Mouse (Mus musculus) liver, embryonic 11.5 days (tissue): ENCODE data around the gene Lzts3. TPM values are rescaled to one million over a fixed set of nuclear protein-coding genes. Genes with fewer than 3 reads are reported as not detected.
A peak's percentile ranks its signal among the peaks of the same experiment; 100 is the strongest.

Experiments
- ATAC-seq: fragments of 200-750 bp; cut with Nextera tagmentation; replicated peaks from 2 replicates; pipeline ENCODE4 v1.8.0; 2017; ENCODE audit warnings: moderate number of reproducible peaks, mild to moderate bottlenecking, moderate TSS enrichment, moderate library complexity; ENCODE audit not compliant: low FRiP score
- DNase-seq: peaks from one replicate; pipeline ENCODE4 v3.0.0-alpha.2; 2017; ENCODE audit warnings: low spot score
- H3K27ac ChIP-seq: fragments of 300-500 bp; sonication (generic); 2 replicates; pipeline ENCODE4 v1.5.1; 2014; ENCODE audit warnings: mild to moderate bottlenecking, low read depth, low read length, control low read depth
- H3K27me3 ChIP-seq: fragments of 300-500 bp; sonication (generic); replicated peaks from 2 replicates; pipeline ENCODE4 v1.6.1; 2014; ENCODE audit warnings: low read length, mixed read lengths; ENCODE audit not compliant: control insufficient read depth, insufficient read depth
- H3K36me3 ChIP-seq: fragments of 300-500 bp; sonication (generic); 2 replicates; pipeline ENCODE4 v1.6.1; 2014; ENCODE audit warnings: mild to moderate bottlenecking, low read length, moderate library complexity, mixed read lengths; ENCODE audit not compliant: control insufficient read depth, insufficient read depth
- H3K4me1 ChIP-seq: fragments of 300-500 bp; sonication (generic); replicated peaks from 2 replicates; pipeline ENCODE4 v1.6.1; 2014; ENCODE audit warnings: low read length, mixed read lengths; ENCODE audit not compliant: control insufficient read depth, insufficient read depth
- H3K4me2 ChIP-seq: fragments of 300-500 bp; sonication (generic); 2 replicates; pipeline ENCODE4 v1.6.1; 2014; ENCODE audit warnings: mild to moderate bottlenecking, control low read depth, moderate library complexity
- H3K4me3 ChIP-seq: fragments of 300-500 bp; sonication (generic); 2 replicates; pipeline ENCODE4 v1.5.1; 2014; ENCODE audit warnings: low read depth, low read length, control low read depth
- H3K9ac ChIP-seq: fragments of 300-500 bp; sonication (generic); 2 replicates; pipeline ENCODE4 v1.6.1; 2014; ENCODE audit warnings: low read depth, low read length, control low read depth
- H3K9me3 ChIP-seq: fragments of 300-500 bp; sonication (generic); 2 replicates; pipeline ENCODE4 v1.6.1; 2016; ENCODE audit warnings: low read length, inconsistent platforms, mixed read lengths; ENCODE audit not compliant: control insufficient read depth
- WGBS: fragments of 180-500 bp; shearing (Covaris S2); extraction: QIAGEN DNeasy Blood & Tissue Kit; methylation state at CpG from one replicate; pipeline ENCODE4 v1.1.7; 2014; 5-methylcytosine and 5-hydroxymethylcytosine counted together
- polyA plus RNA-seq: library from polyadenylated mRNA; unstranded; fragments of >200 nt; fragmentation: Nextera tagmentation; extraction: Ambion mirVana; gene quantifications from 2 replicates; pipeline ENCODE4 v1.2.1, GENCODE M21; 2014

Lzts3 gene
- polyA plus RNA-seq, 1 experiment from 2014 or later: 0.36 TPM

GRCm38 (mm10) chr2:130664102-130664701 lies 21.6 kb upstream of the Lzts3 start, which contains the start of gene Ddrgk1:
Gene Ddrgk1 (minus strand): TSS chr2:130664659.
- Histone ChIP-seq H3K4me2 (peak within 1 kb of the TSS; percentile 95), H3K27me3 (no peaks in the 10 kb centered on the region), H3K36me3 (peaks cover 18% of the 10 kb centered on the region), H3K9ac (peak within 1 kb of the TSS; percentile 87), H3K9me3 (no peaks in the 10 kb centered on the region), H3K4me3 (peak within 1 kb of the TSS; percentile 56), H3K27ac (peak within 1 kb of the TSS; percentile 94), H3K4me1 (peaks cover 22% of the 10 kb centered on the region)
- DNase-seq (peak; percentile 93), ATAC-seq (peak; percentile 92)
- under 1% methylated on average over 40 of the region's 40 CpGs for WGBS

- peaks cover 16% of the 10 kb centered on the region for H3K4me1 ChIP-seq
- no peak for ATAC-seq
- H3K36me3 ChIP-seq: peaks cover 22% of the 10 kb centered on the region
- peak overlapping the region; percentile 56 for H3K4me3 ChIP-seq
- H3K27me3 ChIP-seq: no peaks in the 10 kb centered on the region
- H3K9me3 ChIP-seq: no peaks in the 10 kb centered on the region
- DNase-seq: no peak
- peak overlapping the region; percentile 87 for H3K9ac ChIP-seq
- peak overlapping the region; percentile 94 for H3K27ac ChIP-seq
- H3K4me2 ChIP-seq: peak overlapping the region; percentile 95
- 87% methylated on average over 11 of the region's 11 CpGs for WGBS
These were observed 20.7 kb upstream of the Lzts3 start for GRCm38 (mm10) chr2:130663342-130663741.

- WGBS: 94% methylated on average over 10 of the region's 10 CpGs
- H3K27me3 ChIP-seq: no peaks in the 10 kb centered on the region
- DNase-seq (no peak), ATAC-seq (no peak)
- H3K4me2 ChIP-seq: no peak overlapping the region
- H3K9me3 ChIP-seq: no peaks in the 10 kb centered on the region
- peaks cover 21% of the 10 kb centered on the region for H3K4me1 ChIP-seq
- peaks cover 28% of the 10 kb centered on the region for H3K36me3 ChIP-seq
- no peak overlapping the region for H3K9ac ChIP-seq
- no peak overlapping the region for H3K4me3 ChIP-seq
- no peak overlapping the region for H3K27ac ChIP-seq
These were observed 15.9 kb upstream of the Lzts3 start for GRCm38 (mm10) chr2:130658530-130658929.

GRCm38 (mm10) chr2:130657541-130657940 lies 14.9 kb upstream of the Lzts3 start:
- Histone ChIP-seq H3K4me1 (peaks cover 18% of the 10 kb centered on the region), H3K9ac (no peak overlapping the region), H3K27me3 (no peaks in the 10 kb centered on the region), H3K4me2 (no peak overlapping the region), H3K9me3 (no peaks in the 10 kb centered on the region), H3K4me3 (no peak overlapping the region), H3K36me3 (peaks cover 26% of the 10 kb centered on the region), H3K27ac (no peak overlapping the region)
- WGBS: 90% methylated on average over 6 of the region's 6 CpGs
- ATAC-seq: no peak
- DNase-seq: no peak

GRCm38 (mm10) chr2:130656536-130656935 lies 13.9 kb upstream of the Lzts3 start:
- H3K36me3 ChIP-seq: peaks cover 18% of the 10 kb centered on the region
- ATAC-seq: no peak
- no peak for DNase-seq
- H3K4me3 ChIP-seq: no peak overlapping the region
- H3K27ac ChIP-seq: peak overlapping the region; percentile 90
- 0 out of 2 replicates have a peak overlapping the region, but pooled peaks have one; percentile 44 for H3K9ac ChIP-seq
- H3K4me1 ChIP-seq: peaks cover 18% of the 10 kb centered on the region
- H3K4me2 ChIP-seq: no peak overlapping the region
- H3K9me3 ChIP-seq: no peaks in the 10 kb centered on the region
- H3K27me3 ChIP-seq: no peaks in the 10 kb centered on the region
- WGBS: 92% methylated on average over 9 of the region's 9 CpGs

GRCm38 (mm10) chr2:130655660-130656339 lies 13.2 kb upstream of the Lzts3 start:
- peak; percentile 87 for ATAC-seq
- H3K4me1 ChIP-seq: peaks cover 18% of the 10 kb centered on the region
- H3K36me3 ChIP-seq: peaks cover 16% of the 10 kb centered on the region; the same call in 1 of the 2 replicates
- peak overlapping the region; percentile 44 for H3K9ac ChIP-seq
- no peaks in the 10 kb centered on the region for H3K27me3 ChIP-seq
- no peaks in the 10 kb centered on the region for H3K9me3 ChIP-seq
- DNase-seq: no peak
- H3K4me2 ChIP-seq: peak overlapping the region; percentile 39; the same call in 1 of the 2 replicates
- H3K4me3 ChIP-seq: no peak overlapping the region
- H3K27ac ChIP-seq: peak overlapping the region; percentile 90
- WGBS: 63% methylated on average over 6 of the region's 6 CpGs

- Histone ChIP-seq H3K4me2 (0 out of 2 replicates have a peak overlapping the region, but pooled peaks have one; percentile 1), H3K27ac (no peak overlapping the region), H3K36me3 (peaks cover 8% of the 10 kb centered on the region; the same call in 1 of the 2 replicates), H3K4me3 (no peak overlapping the region), H3K9me3 (no peaks in the 10 kb centered on the region), H3K4me1 (peaks cover 18% of the 10 kb centered on the region), H3K9ac (no peak overlapping the region), H3K27me3 (no peaks in the 10 kb centered on the region)
- WGBS: 59% methylated on average over 1 of the region's 1 CpGs
- ATAC-seq (peak; percentile 63), DNase-seq (no peak)
These were observed 11.2 kb upstream of the Lzts3 start for GRCm38 (mm10) chr2:130653760-130654159.

- ATAC-seq (no peak), DNase-seq (no peak)
- H3K27ac ChIP-seq: no peak overlapping the region
- H3K9me3 ChIP-seq: no peaks in the 10 kb centered on the region
- H3K36me3 ChIP-seq: peaks cover 6% of the 10 kb centered on the region; the same call in 1 of the 2 replicates
- WGBS: 81% methylated on average over 2 of the region's 2 CpGs
- H3K4me2 ChIP-seq: no peak overlapping the region
- no peak overlapping the region for H3K9ac ChIP-seq
- H3K27me3 ChIP-seq: no peaks in the 10 kb centered on the region
- H3K4me3 ChIP-seq: no peak overlapping the region
- H3K4me1 ChIP-seq: peaks cover 18% of the 10 kb centered on the region
These were observed 10.7 kb upstream of the Lzts3 start for GRCm38 (mm10) chr2:130653303-130653702.
